Mouse (Mus musculus) adrenal gland, postnatal 14 days (tissue): Measurements from ENCODE around the gene Gm20883. TPM values are rescaled to one million over a fixed set of nuclear protein-coding genes. Genes with fewer than 3 reads are reported as not detected.
"Not testable (repeated sequence)": the region's sequence is repeated elsewhere in the genome, so short reads cannot be mapped to it uniquely, and the experiment has no call there.

Experiments used
- DNase-seq: peaks from one replicate; pipeline ENCODE4 v3.0.0; 2021; ENCODE audit warnings: mixed read lengths
- long read RNA-seq, 2 experiments: library from polyadenylated mRNA; stranded (forward); transcript quantifications; one replicate each; pipeline ENCODE4 v2.0.0; 2021
- total RNA-seq: library from RNA; stranded (reverse); gene quantifications from 2 replicates; pipeline ENCODE4 v1.2.3, GENCODE M21; 2021

Gene Gm20883
- total RNA-seq, result not detected in 2 replicates
- long read RNA-seq, experiment 1, result 0 reads
- long read RNA-seq, experiment 2, result 0 reads

- not testable (repeated sequence) for DNase-seq
Observed at GRCm38 (mm10) chrY:50607951-50608350, at the start of gene Gm20883. TSS of gene Gm20883 (plus strand) at chrY:50608251.
